Mouse (Mus musculus) myocyte (in vitro differentiated cells): ENCODE data around the gene Pfdn6. TPM values are rescaled to one million over a fixed set of nuclear protein-coding genes. Genes with fewer than 3 reads are reported as not detected.

Source experiments
- H3K27me3 ChIP-seq: one replicate; pipeline ENCODE4 v1.6.1; 2011; ENCODE audit not compliant: control insufficient read depth, insufficient read depth, insufficient read length
- H3K36me3 ChIP-seq: one replicate; pipeline ENCODE4 v1.6.1; 2011; ENCODE audit not compliant: control insufficient read depth, insufficient read depth
- H3K4me2 ChIP-seq: one replicate; pipeline ENCODE4 v1.6.1; 2011; ENCODE audit warnings: low read depth, control low read depth
- H3K4me3 ChIP-seq: one replicate; pipeline ENCODE4 v1.5.1; 2011; ENCODE audit warnings: mild to moderate bottlenecking, control low read depth, moderate library complexity
- H3K79me2 ChIP-seq: one replicate; pipeline ENCODE4 v1.6.1; 2011; ENCODE audit not compliant: control insufficient read depth, insufficient read depth
- H3ac ChIP-seq: one replicate; pipeline ENCODE4 v1.6.1; 2011; ENCODE audit not compliant: control insufficient read depth, insufficient read length
- CEBPB ChIP-seq: IDR thresholded peaks from 2 replicates; pipeline ENCODE4 v1.6.1; 2011; ENCODE audit warnings: mild to moderate bottlenecking, moderate library complexity; ENCODE audit not compliant: poor library complexity, insufficient read depth, severe bottlenecking
- E2F4 ChIP-seq: IDR thresholded peaks from one replicate; pipeline ENCODE4 v1.6.1; 2011; ENCODE audit warnings: mild to moderate bottlenecking, control low read depth, moderate library complexity; ENCODE audit not compliant: insufficient read depth
- MAX ChIP-seq: IDR thresholded peaks from one replicate; pipeline ENCODE4 v1.6.1; 2011; ENCODE audit warnings: low read depth, mild to moderate bottlenecking, control low read depth
- MYOD1 ChIP-seq, 3 experiments: IDR thresholded peaks; one replicate each; pipeline ENCODE4 v1.6.1; 2011; ENCODE audit warnings: control low read depth in 2 of 3, low read depth in 2 of 3, mild to moderate bottlenecking in 2 of 3, moderate library complexity in 1 of 3; ENCODE audit not compliant: insufficient read length in 2 of 3, control insufficient read depth in 1 of 3
- MYOG ChIP-seq, 3 experiments: IDR thresholded peaks; one replicate each; pipeline ENCODE4 v1.6.1; 2011; ENCODE audit warnings: control low read depth in 2 of 3, low read depth in 2 of 3, mild to moderate bottlenecking in 2 of 3; ENCODE audit not compliant: insufficient read length in 2 of 3, control insufficient read depth in 1 of 3, insufficient read depth in 1 of 3
- POLR2A ChIP-seq: IDR thresholded peaks from one replicate; pipeline ENCODE4 v1.6.1; 2011; ENCODE audit warnings: low read depth, mild to moderate bottlenecking, control low read depth, moderate library complexity; ENCODE audit not compliant: insufficient read length
- POLR2AphosphoS2 ChIP-seq: IDR thresholded peaks from one replicate; pipeline ENCODE4 v1.6.1; 2011; ENCODE audit warnings: low read depth, control low read depth; ENCODE audit not compliant: insufficient read length
- REST ChIP-seq: IDR thresholded peaks from one replicate; pipeline ENCODE4 v1.6.1; 2011; ENCODE audit warnings: mild to moderate bottlenecking, control low read depth, moderate library complexity; ENCODE audit not compliant: insufficient read depth, insufficient read length
- SRF ChIP-seq: IDR thresholded peaks from one replicate; pipeline ENCODE4 v1.6.1; 2011; ENCODE audit warnings: low read depth; ENCODE audit not compliant: control insufficient read depth, insufficient read length
- TCF12 ChIP-seq: IDR thresholded peaks from one replicate; pipeline ENCODE4 v1.6.1; 2011; ENCODE audit warnings: mild to moderate bottlenecking, control low read depth; ENCODE audit not compliant: poor library complexity, insufficient read depth, severe bottlenecking
- TCF3 ChIP-seq: IDR thresholded peaks from one replicate; pipeline ENCODE4 v1.6.1; 2011; ENCODE audit warnings: low read depth, control low read depth; ENCODE audit not compliant: insufficient read length
- USF1 ChIP-seq: IDR thresholded peaks from one replicate; pipeline ENCODE4 v1.6.1; 2011; ENCODE audit warnings: low read depth, mild to moderate bottlenecking, control low read depth, moderate library complexity
- polyA plus RNA-seq: library from polyadenylated mRNA; unstranded; fragments of >200 nt; fragmentation: generic; extraction: Trizol; gene quantifications from one replicate; pipeline ENCODE4 v1.2.1, GENCODE M21; 2012; ENCODE audit warnings: missing spikeins

Pfdn6 gene
- polyA plus RNA-seq, 1 experiment, result 110 TPM

DNA sequence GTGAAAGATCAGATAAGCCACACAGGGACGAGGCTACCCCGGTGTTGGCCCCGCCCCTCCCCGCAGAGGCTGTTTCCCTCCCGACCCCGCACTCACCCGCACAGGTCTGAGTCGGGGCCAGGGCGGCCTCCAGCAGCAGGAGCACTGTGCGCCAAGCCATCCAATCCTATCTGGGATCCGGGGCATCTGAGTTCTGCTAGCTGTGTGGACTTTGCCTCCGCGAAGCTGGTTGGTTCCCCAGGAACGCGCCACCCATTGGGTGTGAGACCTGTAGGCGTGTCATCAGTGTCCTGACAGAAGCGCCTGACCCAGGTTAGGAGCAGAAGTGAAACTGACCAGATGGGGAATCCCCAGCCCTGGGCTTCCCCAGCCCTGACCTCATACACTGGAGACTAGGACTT, 38.5 kb upstream of the Pfdn6 start:
- peaks cover 23% of the 10 kb centered on the region for H3K27me3 ChIP-seq
- H3ac ChIP-seq, result no peak overlapping the region
- H3K36me3 ChIP-seq, result no peaks in the 10 kb centered on the region
- H3K4me3 ChIP-seq, result no peak overlapping the region
- TF ChIP-seq TCF12 (no peak), E2F4 (no peak), CEBPB (no peak), MYOG (IDR thresholded peaks at IDR 0.05; ENCODE audit: control insufficient read depth in 1 of 3, insufficient read depth in 1 of 3, insufficient read length in 2 of 3, low read depth in 2 of 3) (no peak), POLR2AphosphoS2 (no peak), TCF3 (no peak), USF1 (no peak), MYOD1 (IDR thresholded peaks at IDR 0.05; ENCODE audit: control insufficient read depth in 1 of 3, insufficient read length in 2 of 3, low read depth in 2 of 3) (no peak), REST (no peak), POLR2A (no peak), MAX (no peak), SRF (no peak)
- H3K79me2 ChIP-seq, result no peaks in the 10 kb centered on the region
- H3K4me2 ChIP-seq, result peak overlapping the region; percentile 66

DNA sequence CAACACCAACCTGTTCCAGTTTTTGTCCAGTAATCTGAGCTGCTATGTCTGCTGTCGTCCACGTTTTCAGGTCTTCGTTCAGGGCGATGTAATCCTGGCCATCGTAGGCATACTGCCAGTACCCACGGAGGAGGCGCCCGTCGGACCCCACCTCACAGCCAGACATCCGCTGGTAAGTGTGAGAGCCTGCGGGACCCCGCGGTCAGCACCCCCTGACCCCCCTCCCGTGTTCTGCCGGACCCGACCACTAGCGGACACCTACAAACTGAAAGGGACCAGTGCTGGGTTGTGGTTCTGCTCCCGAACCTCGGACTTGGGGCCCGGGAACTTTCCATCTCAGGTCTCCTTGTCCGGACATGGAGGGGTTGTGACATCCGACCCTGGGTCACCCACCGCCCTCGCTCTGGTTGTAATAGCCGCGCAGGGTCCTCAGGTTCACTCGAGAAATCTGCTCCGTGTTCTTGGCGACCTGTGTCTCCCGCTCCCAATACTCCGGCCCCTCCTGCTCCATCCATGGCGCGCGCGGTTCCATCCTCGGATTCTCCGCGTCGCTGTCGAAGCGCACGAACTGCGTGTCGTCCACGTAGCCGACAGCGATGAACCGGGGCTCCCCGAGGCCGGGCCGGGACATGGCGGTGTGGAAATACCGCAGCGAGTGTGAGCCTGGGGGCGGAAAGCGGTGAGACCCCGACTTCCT, 37.9 kb upstream of the Pfdn6 start:
- TF ChIP-seq MAX (no peak), CEBPB (no peak), MYOG (IDR thresholded peaks at IDR 0.05; ENCODE audit: control insufficient read depth in 1 of 3, insufficient read depth in 1 of 3, insufficient read length in 2 of 3, low read depth in 2 of 3) (no peak), MYOD1 (IDR thresholded peaks at IDR 0.05; ENCODE audit: control insufficient read depth in 1 of 3, insufficient read length in 2 of 3, low read depth in 2 of 3) (no peak), REST (no peak), SRF (no peak), USF1 (no peak), TCF3 (no peak), POLR2A (no peak), E2F4 (no peak)
- peak overlapping the region; percentile 66 for H3K4me2 ChIP-seq
- H3K27me3 ChIP-seq, result peaks cover 23% of the 10 kb centered on the region

DNA sequence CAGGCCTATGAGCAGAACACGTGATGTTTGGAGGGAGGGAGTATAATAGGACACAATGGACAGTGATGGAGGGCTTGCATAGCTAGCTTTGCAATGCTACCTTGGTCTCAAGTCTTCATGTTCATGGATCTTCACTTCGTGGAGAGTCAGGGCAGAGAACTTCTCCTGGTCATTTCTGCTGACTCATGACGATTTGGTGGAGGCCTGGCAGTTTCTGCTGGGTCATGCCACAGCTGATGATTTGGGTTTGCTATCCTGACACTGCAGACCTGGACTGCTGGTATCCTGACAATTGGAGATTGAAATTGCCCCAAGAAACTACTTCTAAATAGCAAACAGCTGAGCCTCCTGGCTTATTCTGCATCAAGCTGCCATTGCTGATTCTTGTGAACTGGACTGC, 33.4 kb upstream of the Pfdn6 start:
- Histone ChIP-seq H3K36me3 (no peaks in the 10 kb centered on the region), H3K79me2 (no peaks in the 10 kb centered on the region), H3K4me2 (no peak overlapping the region), H3K4me3 (no peak overlapping the region), H3ac (no peak overlapping the region), H3K27me3 (peaks cover 19% of the 10 kb centered on the region)
- no peak for TF ChIP-seq E2F4
- no peak for TF ChIP-seq MYOD1 (IDR thresholded peaks at IDR 0.05; ENCODE audit: control insufficient read depth in 1 of 3, insufficient read length in 2 of 3, low read depth in 2 of 3)
- TF ChIP-seq USF1, result no peak
- TF ChIP-seq MYOG (IDR thresholded peaks at IDR 0.05; ENCODE audit: control insufficient read depth in 1 of 3, insufficient read depth in 1 of 3, insufficient read length in 2 of 3, low read depth in 2 of 3), result no peak

More for the DNA sequence above, 37.9 kb upstream of the Pfdn6 start:
- Histone ChIP-seq H3K79me2 (no peaks in the 10 kb centered on the region), H3ac (no peak overlapping the region), H3K4me3 (no peak overlapping the region), H3K36me3 (no peaks in the 10 kb centered on the region)

DNA sequence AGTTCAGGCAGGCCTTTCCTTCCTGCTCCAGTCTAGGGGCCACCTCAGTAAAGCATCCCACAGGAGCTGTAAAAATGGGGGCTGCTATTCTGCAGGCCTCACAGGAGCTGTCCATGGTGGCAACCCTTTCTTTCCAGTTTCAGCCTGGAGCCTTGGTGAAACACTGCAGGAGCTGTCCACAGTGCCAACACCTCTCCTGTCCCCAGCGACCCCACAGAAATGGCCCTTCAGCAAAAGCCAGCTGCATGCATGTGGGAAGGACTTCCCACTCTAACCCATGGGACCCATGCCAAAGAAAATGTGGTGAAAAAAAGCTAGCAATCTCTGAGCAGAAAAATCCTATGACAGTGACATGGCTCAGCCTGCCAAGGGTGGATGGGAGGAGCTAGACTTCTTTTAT, 32.5 kb upstream of the Pfdn6 start:
- Histone ChIP-seq H3K27me3 (peaks cover 11% of the 10 kb centered on the region), H3ac (no peak overlapping the region), H3K4me3 (no peak overlapping the region), H3K79me2 (no peaks in the 10 kb centered on the region), H3K4me2 (no peak overlapping the region), H3K36me3 (no peaks in the 10 kb centered on the region)
- TF ChIP-seq REST, result peak; percentile 86
- no peak for TF ChIP-seq MYOD1 (IDR thresholded peaks at IDR 0.05; ENCODE audit: control insufficient read depth in 1 of 3, insufficient read length in 2 of 3, low read depth in 2 of 3)

DNA sequence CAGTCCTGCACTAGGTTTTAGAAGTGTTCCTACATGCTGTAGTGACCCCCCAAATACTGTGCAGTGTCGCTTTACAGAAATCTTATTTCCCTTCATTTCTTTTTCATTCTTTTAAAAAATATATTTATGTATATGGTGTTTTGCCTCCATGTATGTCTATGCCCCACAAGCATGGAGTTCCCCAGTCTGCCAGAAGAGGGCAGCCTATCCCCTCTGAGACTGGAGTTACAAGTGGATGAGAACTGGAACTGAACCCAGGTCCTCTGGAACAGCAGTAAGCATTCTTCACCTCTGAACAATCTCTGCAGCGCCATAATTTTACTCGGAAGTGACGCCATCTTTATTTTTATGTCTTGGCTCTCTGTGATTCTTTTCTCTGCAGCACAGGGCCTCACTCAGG, 29.3 kb upstream of the Pfdn6 start:
- no peak for TF ChIP-seq REST
- no peak for TF ChIP-seq CEBPB
- TF ChIP-seq MAX, result no peak
- TF ChIP-seq POLR2A, result no peak
- no peak for TF ChIP-seq TCF12
- no peak for TF ChIP-seq SRF
- TF ChIP-seq POLR2AphosphoS2, result no peak
- no peak for TF ChIP-seq TCF3
- TF ChIP-seq MYOD1 (IDR thresholded peaks at IDR 0.05; ENCODE audit: control insufficient read depth in 1 of 3, insufficient read length in 2 of 3, low read depth in 2 of 3), result no peak
- no peak for TF ChIP-seq MYOG (IDR thresholded peaks at IDR 0.05; ENCODE audit: control insufficient read depth in 1 of 3, insufficient read depth in 1 of 3, insufficient read length in 2 of 3, low read depth in 2 of 3)
- Histone ChIP-seq H3K4me2 (no peak overlapping the region), H3K36me3 (no peaks in the 10 kb centered on the region), H3ac (no peak overlapping the region), H3K27me3 (peaks cover 4% of the 10 kb centered on the region), H3K4me3 (no peak overlapping the region), H3K79me2 (no peaks in the 10 kb centered on the region)
